Mouse (Mus musculus) MEL (cell line): ENCODE measurements around the gene Poldip2. TPM values are rescaled to one million over a fixed set of nuclear protein-coding genes. Genes with fewer than 3 reads are reported as not detected.

ENCODE experiments used
- DNase-seq: peaks from one replicate; pipeline ENCODE4 v3.0.0; 2011; ENCODE audit warnings: low read depth, low spot score
- H3K27ac ChIP-seq: 2 replicates; pipeline ENCODE4 v1.5.1; 2012; ENCODE audit warnings: low read depth, mild to moderate bottlenecking, control low read depth, low read length, moderate library complexity; ENCODE audit not compliant: control insufficient read depth
- H3K27me3 ChIP-seq, 2 experiments: fragments of 150-350 bp in 1 of 2; sonication (generic) in 1 of 2; 2 replicates each; pipeline ENCODE4 v1.6.1; 2012; ENCODE audit warnings: low read length in 2 of 2, mild to moderate bottlenecking in 2 of 2, improper control_type of control experiment in 1 of 2, moderate library complexity in 1 of 2; ENCODE audit not compliant: insufficient read depth in 2 of 2, control insufficient read depth in 1 of 2
- H3K36me3 ChIP-seq, 2 experiments: 2 replicates each; pipeline ENCODE4 v1.6.1; 2012 to 2014; ENCODE audit warnings: low read length in 2 of 2, improper control_type of control experiment in 1 of 2, inconsistent platforms in 1 of 2, mild to moderate bottlenecking in 1 of 2; ENCODE audit not compliant: insufficient read depth in 2 of 2, control insufficient read depth in 1 of 2
- H3K4me1 ChIP-seq, 2 experiments: fragments of 150-350 bp in 1 of 2; sonication (generic) in 1 of 2; 2 replicates each; pipeline ENCODE4 v1.6.1; 2012; ENCODE audit warnings: low read length in 2 of 2, improper control_type of control experiment in 1 of 2, mild to moderate bottlenecking in 1 of 2; ENCODE audit not compliant: insufficient read depth in 2 of 2, control insufficient read depth in 1 of 2
- H3K4me3 ChIP-seq, 2 experiments: fragments of 150-350 bp in 1 of 2; sonication (generic) in 1 of 2; 2 replicates each; pipeline ENCODE4 v1.5.1; 2012; ENCODE audit warnings: low read depth in 2 of 2, low read length in 2 of 2, mild to moderate bottlenecking in 2 of 2, moderate library complexity in 2 of 2, control low read depth in 1 of 2, improper control_type of control experiment in 1 of 2; ENCODE audit not compliant: control insufficient read depth in 1 of 2, insufficient read depth in 1 of 2
- H3K79me2 ChIP-seq: 2 replicates; pipeline ENCODE4 v1.6.1; 2012; ENCODE audit warnings: mild to moderate bottlenecking, low read length, moderate library complexity; ENCODE audit not compliant: control insufficient read depth, poor library complexity, insufficient read depth
- H3K9ac ChIP-seq: 2 replicates; pipeline ENCODE4 v1.6.1; 2012; ENCODE audit warnings: low read depth, mild to moderate bottlenecking, control low read depth, low read length, moderate library complexity; ENCODE audit not compliant: control insufficient read depth, poor library complexity, severe bottlenecking
- H3K9me3 ChIP-seq: fragments of 150-350 bp; sonication (generic); replicated peaks from 2 replicates; pipeline ENCODE4 v1.6.1; 2012; ENCODE audit warnings: mild to moderate bottlenecking, low read length, improper control_type of control experiment, moderate library complexity; ENCODE audit not compliant: insufficient read depth
- BHLHE40 ChIP-seq: IDR thresholded peaks from 2 replicates; pipeline ENCODE4 v1.6.1; 2012; ENCODE audit warnings: low read depth, mild to moderate bottlenecking, inconsistent platforms, low read length, improper control_type of control experiment, borderline replicate concordance
- CHD1 ChIP-seq: IDR thresholded peaks from 2 replicates; pipeline ENCODE4 v1.6.1; 2012; ENCODE audit warnings: low read depth, mild to moderate bottlenecking, inconsistent platforms, low read length, improper control_type of control experiment
- CHD2 ChIP-seq: IDR thresholded peaks from 2 replicates; pipeline ENCODE4 v1.6.1; 2011; ENCODE audit warnings: low read length, improper control_type of control experiment
- E2F4 ChIP-seq: IDR thresholded peaks from 2 replicates; pipeline ENCODE4 v1.6.1; 2011; ENCODE audit warnings: low read depth, low read length, improper control_type of control experiment, borderline replicate concordance
- ELF1 ChIP-seq: IDR thresholded peaks from 2 replicates; pipeline ENCODE4 v1.6.1; 2014; ENCODE audit warnings: low read depth, mild to moderate bottlenecking, inconsistent platforms, low read length, improper control_type of control experiment, moderate library complexity
- EP300 ChIP-seq, 2 experiments: IDR thresholded peaks; 2 replicates each; pipeline ENCODE4 v1.6.1; 2011; ENCODE audit warnings: improper control_type of control experiment in 2 of 2, low read length in 2 of 2, low read depth in 1 of 2, mild to moderate bottlenecking in 1 of 2
- ETS1 ChIP-seq: IDR thresholded peaks from 2 replicates; pipeline ENCODE4 v1.6.1; 2012; ENCODE audit warnings: low read depth, mild to moderate bottlenecking, inconsistent platforms, low read length, improper control_type of control experiment, moderate library complexity
- GABPA ChIP-seq: IDR thresholded peaks from 2 replicates; pipeline ENCODE4 v1.6.1; 2012; ENCODE audit warnings: low read depth, mild to moderate bottlenecking, inconsistent platforms, low read length, improper control_type of control experiment, moderate library complexity
- GATA1 ChIP-seq: IDR thresholded peaks from 2 replicates; pipeline ENCODE4 v1.6.1; 2011; ENCODE audit warnings: low read depth, low read length, improper control_type of control experiment
- HCFC1 ChIP-seq: IDR thresholded peaks from 2 replicates; pipeline ENCODE4 v1.6.1; 2012; ENCODE audit warnings: low read depth, mild to moderate bottlenecking, inconsistent platforms, low read length, improper control_type of control experiment, moderate library complexity
- JUND ChIP-seq: IDR thresholded peaks from 2 replicates; pipeline ENCODE4 v1.6.1; 2011; ENCODE audit warnings: low read depth, mild to moderate bottlenecking, improper control_type of control experiment, low read length
- MAX ChIP-seq: IDR thresholded peaks from 2 replicates; pipeline ENCODE4 v1.6.1; 2011; ENCODE audit warnings: low read length, improper control_type of control experiment
- MAZ ChIP-seq: IDR thresholded peaks from 2 replicates; pipeline ENCODE4 v1.6.1; 2012; ENCODE audit warnings: low read depth, mild to moderate bottlenecking, inconsistent platforms, low read length, improper control_type of control experiment
- MXI1 ChIP-seq: IDR thresholded peaks from 2 replicates; pipeline ENCODE4 v1.6.1; 2011; ENCODE audit warnings: mild to moderate bottlenecking, low read depth, low read length, improper control_type of control experiment
- MYC ChIP-seq: IDR thresholded peaks from 2 replicates; pipeline ENCODE4 v1.6.1; 2011; ENCODE audit warnings: low read depth, mild to moderate bottlenecking, low read length, improper control_type of control experiment, moderate library complexity
- NELFE ChIP-seq: IDR thresholded peaks from 2 replicates; pipeline ENCODE4 v1.6.1; 2011; ENCODE audit warnings: low read depth, low read length, improper control_type of control experiment
- NRF1 ChIP-seq: IDR thresholded peaks from 2 replicates; pipeline ENCODE4 v1.6.1; 2014; ENCODE audit warnings: low read depth, mild to moderate bottlenecking, inconsistent platforms, low read length, improper control_type of control experiment, moderate library complexity; ENCODE audit not compliant: poor library complexity, insufficient read depth, severe bottlenecking
- POLR2A ChIP-seq, 2 experiments: IDR thresholded peaks; 2 replicates each; pipeline ENCODE4 v1.6.1; 2011 to 2012; ENCODE audit warnings: low read length in 2 of 2, mild to moderate bottlenecking in 2 of 2, control low read depth in 1 of 2, improper control_type of control experiment in 1 of 2, low read depth in 1 of 2, moderate library complexity in 1 of 2; ENCODE audit not compliant: control insufficient read depth in 1 of 2, insufficient read depth in 1 of 2, poor library complexity in 1 of 2
- POLR2AphosphoS2 ChIP-seq: IDR thresholded peaks from 2 replicates; pipeline ENCODE4 v1.6.1; 2011; ENCODE audit warnings: low read length, improper control_type of control experiment
- POLR2AphosphoS5 ChIP-seq: IDR thresholded peaks from 2 replicates; pipeline ENCODE4 v1.6.1; 2012; ENCODE audit warnings: low read depth, borderline replicate concordance, mild to moderate bottlenecking, inconsistent platforms, low read length, moderate library complexity, mixed read lengths
- RAD21 ChIP-seq: IDR thresholded peaks from 2 replicates; pipeline ENCODE4 v1.6.1; 2011; ENCODE audit warnings: mild to moderate bottlenecking, low read depth, low read length, improper control_type of control experiment
- RCOR1 ChIP-seq: IDR thresholded peaks from 2 replicates; pipeline ENCODE4 v1.6.1; 2012; ENCODE audit warnings: low read depth, mild to moderate bottlenecking, inconsistent platforms, low read length, improper control_type of control experiment
- SMC3 ChIP-seq: IDR thresholded peaks from 2 replicates; pipeline ENCODE4 v1.6.1; 2011; ENCODE audit warnings: low read depth, low read length, improper control_type of control experiment
- TBP ChIP-seq: IDR thresholded peaks from 2 replicates; pipeline ENCODE4 v1.8.0; 2011; ENCODE audit warnings: low read depth, low read length, improper control_type of control experiment
- TCF12 ChIP-seq: IDR thresholded peaks from 2 replicates; pipeline ENCODE4 v1.6.1; 2014; ENCODE audit warnings: low read depth, mild to moderate bottlenecking, inconsistent platforms, low read length, improper control_type of control experiment, moderate library complexity
- UBTF ChIP-seq: IDR thresholded peaks from 2 replicates; pipeline ENCODE4 v1.6.1; 2012; ENCODE audit warnings: low read depth, mild to moderate bottlenecking, inconsistent platforms, low read length, improper control_type of control experiment, moderate library complexity, borderline replicate concordance; ENCODE audit not compliant: insufficient read depth
- ZKSCAN1 ChIP-seq: IDR thresholded peaks from 2 replicates; pipeline ENCODE4 v1.6.1; 2012; ENCODE audit warnings: low read depth, mild to moderate bottlenecking, inconsistent platforms, low read length, improper control_type of control experiment, moderate library complexity
- ZMIZ1 ChIP-seq: IDR thresholded peaks from 2 replicates; pipeline ENCODE4 v1.6.1; 2012; ENCODE audit warnings: low read depth, mild to moderate bottlenecking, inconsistent platforms, low read length, improper control_type of control experiment, moderate library complexity
- ZNF384 ChIP-seq: IDR thresholded peaks from 2 replicates; pipeline ENCODE4 v1.6.1; 2012; ENCODE audit warnings: low read depth, mild to moderate bottlenecking, inconsistent platforms, low read length, improper control_type of control experiment
- polyA plus RNA-seq, 2 experiments: library from polyadenylated mRNA; stranded (reverse) in 1 of 2; unstranded in 1 of 2; fragments of >175 nt in 1 of 2; fragments of >200 nt in 1 of 2; gene quantifications; 2 replicates each; pipeline versions ENCODE4 v1.2.1 to v1.2.4; 2012; ENCODE audit warnings: low replicate concordance in 2 of 2, low read depth in 1 of 2; ENCODE audit not compliant: insufficient read length in 2 of 2, insufficient read depth in 1 of 2, missing spikeins in 1 of 2
- total RNA-seq: library from RNA; depleted of rRNA; stranded (reverse); fragments of 300-350 nt; gene quantifications from 2 replicates; pipeline ENCODE4 v1.2.3, GENCODE M21; 2012

The Poldip2 gene
- total and polyA plus RNA-seq, 3 experiments: 166 to 260 (median 182) TPM

GRCm38 (mm10) chr11:78467515-78467914 lies 44.5 kb upstream of the Poldip2 start (continued):
- TF ChIP-seq POLR2AphosphoS5: no peak
- TF ChIP-seq POLR2A (IDR thresholded peaks at IDR 0.05; ENCODE audit: control insufficient read depth in 1 of 2, insufficient read depth in 1 of 2, low read depth in 1 of 2, low read length in 2 of 2, poor library complexity in 1 of 2): 0 out of 4 replicates have a peak, but pooled peaks of 1 of the 2 experiments have one; percentile 20
- TF ChIP-seq ETS1: peak; percentile 98
- TF ChIP-seq CHD1: no peak
- no peak for TF ChIP-seq MYC
- TF ChIP-seq BHLHE40: no peak
- peak; percentile 31; the same call in 1 of the 2 replicates for TF ChIP-seq RCOR1

GRCm38 (mm10) chr11:78467932-78468331 lies 44.1 kb upstream of the Poldip2 start:
- peaks cover 20 to 41% of the 10 kb centered on the region in 2 experiments for H3K4me1 ChIP-seq
- TF ChIP-seq MXI1: peak; percentile 5; the same call in 1 of the 2 replicates
- TF ChIP-seq TBP: 0 out of 2 replicates have a peak, but pooled peaks have one; percentile 7
- TF ChIP-seq SMC3: no peak
- TF ChIP-seq POLR2A (IDR thresholded peaks at IDR 0.05; ENCODE audit: control insufficient read depth in 1 of 2, insufficient read depth in 1 of 2, low read depth in 1 of 2, low read length in 2 of 2, poor library complexity in 1 of 2): no peak
- TF ChIP-seq GATA1: 0 out of 2 replicates have a peak, but pooled peaks have one; percentile 12
- no peak for TF ChIP-seq TCF12
- TF ChIP-seq ETS1: no peak
- no peak for TF ChIP-seq CHD2
- TF ChIP-seq JUND: no peak
- TF ChIP-seq NRF1: no peak
- peak; percentile 40; the same call in 1 of the 2 replicates for TF ChIP-seq NELFE
- 0 out of 2 replicates have a peak, but pooled peaks have one; percentile 24 for TF ChIP-seq HCFC1
- no peak for TF ChIP-seq ZMIZ1
- no peak for TF ChIP-seq RAD21
- no peak for TF ChIP-seq E2F4
- TF ChIP-seq MYC: peak; percentile 44; the same call in 1 of the 2 replicates
- TF ChIP-seq ELF1: peak; percentile 54
- TF ChIP-seq MAX: 0 out of 2 replicates have a peak, but pooled peaks have one; percentile 13
- no peak for TF ChIP-seq ZNF384
- TF ChIP-seq ZKSCAN1: no peak
- 0 out of 2 replicates have a peak, but pooled peaks have one; percentile 37 for TF ChIP-seq MAZ
- TF ChIP-seq EP300 (IDR thresholded peaks at IDR 0.05; ENCODE audit: low read depth in 1 of 2, low read length in 2 of 2): no peak; a peak in 1 of 4 replicates
- no peak for TF ChIP-seq UBTF
- TF ChIP-seq POLR2AphosphoS2: no peak
- TF ChIP-seq GABPA: no peak
- H3K36me3 ChIP-seq: peaks cover 0 to 29% of the 10 kb centered on the region in 2 experiments; a peak in 2 of 4 replicates
- no peaks in the 10 kb centered on the region for H3K27me3 ChIP-seq
- peak; percentile 65 for DNase-seq
- no peaks in the 10 kb centered on the region; the same call in 1 of the 2 replicates for H3K79me2 ChIP-seq
- no peaks in the 10 kb centered on the region for H3K9me3 ChIP-seq
- peak overlapping the region; percentile 50 for H3K27ac ChIP-seq
- peak overlapping the region; percentile 3 to 26; a peak in 3 of 4 replicates for H3K4me3 ChIP-seq
- peak overlapping the region; percentile 12 for H3K9ac ChIP-seq
